In the genomic region with DNA sequence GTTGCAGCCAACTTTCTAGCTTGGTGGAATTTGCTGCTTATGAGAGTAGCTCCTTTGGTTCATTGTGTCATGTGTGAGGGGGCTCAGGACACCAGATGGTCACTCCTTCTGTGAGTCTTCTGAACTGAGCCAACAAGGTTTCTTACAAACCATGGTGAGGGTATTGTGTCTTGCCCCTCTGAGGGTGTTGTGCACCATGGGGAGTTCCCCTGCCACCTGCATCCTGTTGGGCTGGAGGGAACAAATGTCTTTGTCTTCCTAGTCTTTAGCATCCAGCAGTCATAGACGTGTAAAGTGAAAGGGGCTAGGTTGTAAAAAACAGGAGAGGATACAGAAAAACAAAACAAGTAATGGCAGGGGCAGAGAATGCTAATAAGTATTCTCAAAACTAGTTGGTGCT, we compare ENCODE assay signal across 22 mouse cellular contexts. TPM values are rescaled to one million over a fixed set of nuclear protein-coding genes. Genes with fewer than 3 reads are reported as not detected.
DNase-seq lines count a peak whose midpoint lies in the region; ATAC-seq lines count a peak whose summit lies in the region.
"Had no signal": no experiment of that assay in that cellular context is flagged by ENCODE, and none has a peak within 500 bp of the region (broad histone marks: within the 10 kb centered on the region; RNA-seq: fewer than 3 reads in every experiment).

No protein-coding gene starts in this region.

- no peaks in the 10 kb centered on the region for H3K9me3 ChIP-seq in heart, embryonic 10.5 days
- H3K9me3 ChIP-seq in neural tube, embryonic 15.5 days (replicated peaks): no peaks in the 10 kb centered on the region
- H3K9me3 ChIP-seq: embryonic facial prominence, embryonic 10.5 days; embryonic facial prominence, embryonic 12.5 days; forebrain, embryonic 10.5 days; forebrain, embryonic 12.5 days; G1E had no signal

- H3K4me1 ChIP-seq in heart, embryonic 10.5 days: peaks cover 10% of the 10 kb centered on the region
- no peaks in the 10 kb centered on the region for H3K4me1 ChIP-seq in neural tube, embryonic 15.5 days
- H3K4me1 ChIP-seq: forebrain, embryonic 12.5 days had no signal

- no peaks in the 10 kb centered on the region for H3K27me3 ChIP-seq in heart, embryonic 10.5 days (ENCODE audit: insufficient read depth, poor library complexity, severe bottlenecking)
- no peaks in the 10 kb centered on the region for H3K27me3 ChIP-seq in neural tube, embryonic 15.5 days (replicated peaks)
- H3K27me3 ChIP-seq: embryonic facial prominence, embryonic 12.5 days; forebrain, embryonic 12.5 days; Patski had no signal

- H3K4me3 ChIP-seq in heart, embryonic 10.5 days: no peak overlapping the region
- H3K4me3 ChIP-seq in neural tube, embryonic 15.5 days (replicated peaks): no peak overlapping the region
- H3K4me3 ChIP-seq: embryonic facial prominence, embryonic 10.5 days; embryonic facial prominence, embryonic 12.5 days; forebrain, embryonic 10.5 days; forebrain, embryonic 12.5 days had no signal

- ATAC-seq in neural tube, embryonic 15.5 days (ENCODE audit: low FRiP score): no peak
- ATAC-seq in erythroid progenitor cell, adult 5-6 weeks (replicated peaks; ENCODE audit: low FRiP score, poor library complexity, severe bottlenecking): no peak
- ATAC-seq: activated CD4-positive, CD25-positive, alpha-beta regulatory T cell, adult 4 months; forebrain, embryonic 14.5 days; forebrain, embryonic 16.5 days; Patski had no signal

- H3K36me3 ChIP-seq in heart, embryonic 10.5 days: peaks cover 62% of the 10 kb centered on the region
- peaks cover 47% of the 10 kb centered on the region for H3K36me3 ChIP-seq in neural tube, embryonic 15.5 days

- DNase-seq in heart, embryonic 10.5 days (ENCODE audit: low spot score): peak; percentile 61
- no peak for DNase-seq in heart, postnatal 14 days
- DNase-seq in R1 (ENCODE audit: low read depth, low spot score): peak; percentile 87
- DNase-seq: adrenal gland, adult 8-10 months; adrenal gland, postnatal 14 days; adrenal gland, postnatal 36 days; cerebellum, adult 11-12 months; cerebellum, adult 2 months; cerebellum, adult 9-10 months; cerebellum, postnatal 10 days; cerebellum, postnatal 25 days had no signal

- H3K9ac ChIP-seq in neural tube, embryonic 15.5 days (replicated peaks): no peak overlapping the region
- H3K9ac ChIP-seq: embryonic facial prominence, embryonic 12.5 days; forebrain, embryonic 12.5 days had no signal

- no peak overlapping the region for H3K4me2 ChIP-seq in neural tube, embryonic 15.5 days
- H3K4me2 ChIP-seq: embryonic facial prominence, embryonic 12.5 days; forebrain, embryonic 12.5 days had no signal

- H3K27ac ChIP-seq in heart, embryonic 10.5 days: no peak overlapping the region
- H3K27ac ChIP-seq in neural tube, embryonic 15.5 days (replicated peaks): no peak overlapping the region
- H3K27ac ChIP-seq: embryonic facial prominence, embryonic 10.5 days; embryonic facial prominence, embryonic 12.5 days; forebrain, embryonic 10.5 days; forebrain, embryonic 12.5 days had no signal

- 54% methylated on average over 1 of the region's 1 CpGs for WGBS in heart, embryonic 10.5 days
- WGBS in neural tube, embryonic 15.5 days: 11% methylated on average over 1 of the region's 1 CpGs

- intact Hi-C loops in heart, postnatal 14 days (cut with DNase I): no loop called here

RNA-seq across cellular contexts. Expression of gene Supt7l, which starts 31.8 kb away (rescaled TPM):
- polyA plus RNA-seq in heart, embryonic 10.5 days (2016; fragmentation: Nextera tagmentation; extraction: Ambion mirVana): 21.7 and 22.5 TPM in 2 replicates
- 10 to 100 TPM; 13.9 to 14.0 TPM for total RNA-seq in heart, postnatal 14 days (2021)
- polyA plus RNA-seq in neural tube, embryonic 15.5 days (2015; fragmentation: Nextera tagmentation; extraction: Ambion mirVana): 25.5 and 26.0 TPM in 2 replicates
- total RNA-seq in erythroid progenitor cell, adult 5-6 weeks (2015; ENCODE audit: low replicate concordance): 12.6 TPM in 2 replicates
- 5.9 and 14.6 TPM in 2 replicates for total RNA-seq in erythroid progenitor cell, adult 5-6 weeks (2017; ENCODE audit: low replicate concordance)

RNA-seq across cellular contexts. Expression of gene Slc4a1ap, which starts 32.6 kb away (rescaled TPM):
- polyA plus RNA-seq in heart, embryonic 10.5 days (2016; fragmentation: Nextera tagmentation; extraction: Ambion mirVana): 24.2 and 31.5 TPM in 2 replicates
- 10 to 100 TPM; 21.4 to 21.9 TPM for total RNA-seq in heart, postnatal 14 days (2021)
- 32.4 and 38.1 TPM in 2 replicates for polyA plus RNA-seq in neural tube, embryonic 15.5 days (2015; fragmentation: Nextera tagmentation; extraction: Ambion mirVana)
- 17.3 and 39.8 TPM in 2 replicates for total RNA-seq in erythroid progenitor cell, adult 5-6 weeks (2015; ENCODE audit: low replicate concordance)
- total RNA-seq in erythroid progenitor cell, adult 5-6 weeks (2017; ENCODE audit: low replicate concordance): 29.6 and 41.9 TPM in 2 replicates

RNA-seq across cellular contexts. Expression of gene Mrpl33, which starts 37.3 kb away (rescaled TPM):
- 294 and 320 TPM in 2 replicates for polyA plus RNA-seq in heart, embryonic 10.5 days (2016; fragmentation: Nextera tagmentation; extraction: Ambion mirVana)
- total RNA-seq in heart, postnatal 14 days (2021): 100 to 1,000 TPM; 280 to 291 TPM
- 227 and 235 TPM in 2 replicates for polyA plus RNA-seq in neural tube, embryonic 15.5 days (2015; fragmentation: Nextera tagmentation; extraction: Ambion mirVana)
- 109 and 117 TPM in 2 replicates for total RNA-seq in erythroid progenitor cell, adult 5-6 weeks (2015; ENCODE audit: low replicate concordance)
- 34.1 and 76.0 TPM in 2 replicates for total RNA-seq in erythroid progenitor cell, adult 5-6 weeks (2017; ENCODE audit: low replicate concordance)

Comparison
In these comparisons a context has a peak if more than half of its experiments do, and no peak if none do; other contexts are left out.
1. DNase-seq: peak in heart, embryonic 10.5 days (single experiment) and R1 (single experiment); none in heart, postnatal 14 days (0 of 2).